Mouse (Mus musculus) lung, postnatal 0 days (tissue): ENCODE results near the gene Nln. TPM values are rescaled to one million over a fixed set of nuclear protein-coding genes. Genes with fewer than 3 reads are reported as not detected.

ENCODE experiments used
- ATAC-seq: fragments of 200-750 bp; cut with Nextera tagmentation; 2 replicates; pipeline ENCODE4 v1.8.0; 2017; ENCODE audit warnings: moderate library complexity
- DNase-seq: peaks from one replicate; pipeline ENCODE4 v3.0.0-alpha.2; 2016; ENCODE audit warnings: low spot score
- H3K27ac ChIP-seq: fragments of 300-500 bp; sonication (generic); 2 replicates; pipeline ENCODE4 v1.5.1; 2014; ENCODE audit warnings: antibody characterized with exemption, mild to moderate bottlenecking, low read length, mixed read lengths
- H3K27me3 ChIP-seq: fragments of 300-500 bp; sonication (generic); replicated peaks from 2 replicates; pipeline ENCODE4 v1.6.1; 2014; ENCODE audit warnings: low read length, mixed read lengths; ENCODE audit not compliant: insufficient read depth
- H3K36me3 ChIP-seq: fragments of 300-500 bp; sonication (generic); 2 replicates; pipeline ENCODE4 v1.6.1; 2014; ENCODE audit warnings: low read length, mixed read lengths; ENCODE audit not compliant: insufficient read depth
- H3K4me1 ChIP-seq: fragments of 300-500 bp; sonication (generic); 2 replicates; pipeline ENCODE4 v1.6.1; 2014; ENCODE audit warnings: antibody characterized with exemption, low read depth, low read length, mixed read lengths; ENCODE audit not compliant: insufficient read depth
- H3K4me2 ChIP-seq: fragments of 300-500 bp; sonication (generic); replicated peaks from 2 replicates; pipeline ENCODE4 v1.6.1; 2014; ENCODE audit warnings: low read depth, mild to moderate bottlenecking, low read length, moderate library complexity, mixed read lengths
- H3K4me3 ChIP-seq: fragments of 300-500 bp; sonication (generic); 2 replicates; pipeline ENCODE4 v1.5.1; 2014; ENCODE audit warnings: low read depth, low read length
- H3K9ac ChIP-seq: fragments of 300-500 bp; sonication (generic); replicated peaks from 2 replicates; pipeline ENCODE4 v1.6.1; 2014; ENCODE audit warnings: low read depth, mild to moderate bottlenecking
- H3K9me3 ChIP-seq: fragments of 300-500 bp; sonication (generic); 2 replicates; pipeline ENCODE4 v1.6.1; 2016; ENCODE audit warnings: low read length, mixed read lengths
- CTCF ChIP-seq: IDR thresholded peaks from 2 replicates; pipeline ENCODE4 v1.5.1; 2016; ENCODE audit warnings: antibody characterized with exemption, mild to moderate bottlenecking
- EP300 ChIP-seq: IDR thresholded peaks from 2 replicates; pipeline ENCODE4 v1.6.1; 2016; ENCODE audit warnings: antibody characterized with exemption, mild to moderate bottlenecking, control low read depth
- WGBS: fragments of 180-500 bp; shearing (Covaris S2); extraction: QIAGEN DNeasy Blood & Tissue Kit; methylation state at CpG from one replicate; pipeline ENCODE4 v1.1.7; 2014; 5-methylcytosine and 5-hydroxymethylcytosine counted together
- polyA plus RNA-seq: library from polyadenylated mRNA; unstranded; fragments of >200 nt; fragmentation: Nextera tagmentation; extraction: Ambion mirVana; gene quantifications from 2 replicates; pipeline ENCODE4 v1.2.1, GENCODE M21; 2015

Nln gene
- polyA plus RNA-seq, 1 experiment from 2014 or later: 13.0 TPM

DNA sequence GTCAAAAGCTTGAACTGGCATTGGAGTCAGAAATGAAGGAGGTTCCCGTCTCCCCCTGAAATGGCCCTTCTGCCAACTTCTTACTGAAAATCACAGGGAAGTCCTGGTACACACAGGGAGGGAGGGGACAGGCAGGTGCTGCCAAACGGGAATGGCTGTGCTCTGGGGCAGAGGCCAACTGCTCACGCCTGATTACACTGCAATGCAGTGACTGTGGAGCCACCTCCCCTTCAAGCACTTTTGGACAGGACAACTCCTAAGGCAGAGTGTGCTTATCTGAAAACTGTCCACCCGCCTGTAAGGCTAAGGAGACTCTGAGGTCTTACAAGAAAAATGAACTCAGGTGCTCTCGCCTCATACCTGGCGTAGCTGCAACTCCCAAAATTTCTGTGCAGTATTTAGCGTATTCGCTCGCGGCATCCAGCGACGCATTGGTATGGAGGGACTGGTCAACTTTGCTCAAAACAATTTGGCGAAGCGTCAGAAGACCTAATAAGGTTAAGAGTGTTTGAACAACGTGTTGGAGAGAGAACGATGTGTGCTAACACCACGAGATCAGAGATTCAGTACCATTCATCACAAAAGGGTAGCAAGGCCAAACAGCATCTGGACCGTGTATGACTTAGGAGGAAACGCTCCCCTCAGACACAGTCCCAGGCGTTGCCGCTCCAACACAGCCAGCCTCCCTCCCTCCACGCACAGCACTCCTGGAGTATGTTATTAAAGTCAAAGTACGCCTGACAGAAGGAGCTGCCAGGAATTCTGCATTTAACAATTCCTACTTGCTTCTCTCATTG, 72.7 kb downstream of the Nln start:
- 38% methylated on average over 23 of the region's 23 CpGs for WGBS
- TF ChIP-seq EP300 (peak; percentile 80), CTCF (no peak)
- H3K4me2 ChIP-seq: peak overlapping the region; percentile 29
- H3K9me3 ChIP-seq: no peaks in the 10 kb centered on the region
- H3K27ac ChIP-seq: peak overlapping the region; percentile 90
- ATAC-seq: peak; percentile 83
- peak; percentile 89 for DNase-seq
- no peaks in the 10 kb centered on the region for H3K27me3 ChIP-seq
- no peak overlapping the region for H3K4me3 ChIP-seq
- H3K4me1 ChIP-seq: peaks cover 34% of the 10 kb centered on the region; the same call in 1 of the 2 replicates
- H3K36me3 ChIP-seq: no peaks in the 10 kb centered on the region
- no peak overlapping the region for H3K9ac ChIP-seq

DNA sequence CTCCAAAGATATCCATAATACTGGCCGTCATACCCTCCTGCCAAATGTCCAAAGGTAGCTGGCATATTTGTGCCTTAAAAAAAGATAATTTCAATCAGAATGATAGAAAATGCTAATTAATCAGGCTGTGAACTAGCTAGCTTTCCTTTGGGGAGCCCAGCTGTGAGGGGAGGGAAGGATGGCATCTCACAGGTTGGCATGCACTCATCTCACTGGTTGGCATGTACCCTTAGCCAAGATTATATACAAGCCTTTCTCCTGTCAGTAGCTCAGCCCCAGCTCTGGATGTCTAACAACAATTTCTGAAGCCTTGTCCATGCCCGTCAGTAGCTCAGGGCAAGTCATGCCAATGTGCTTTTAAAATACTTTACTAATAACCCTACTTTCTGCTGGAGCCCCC, 73.8 kb downstream of the Nln start:
- H3K27ac ChIP-seq: peak overlapping the region; percentile 90
- H3K4me2 ChIP-seq: no peak overlapping the region
- WGBS: 82% methylated on average over 2 of the region's 2 CpGs
- H3K36me3 ChIP-seq: no peaks in the 10 kb centered on the region
- TF ChIP-seq CTCF (no peak), EP300 (no peak)
- no peak overlapping the region for H3K4me3 ChIP-seq
- H3K9me3 ChIP-seq: no peaks in the 10 kb centered on the region
- H3K4me1 ChIP-seq: peaks cover 34% of the 10 kb centered on the region; the same call in 1 of the 2 replicates
- H3K9ac ChIP-seq: no peak overlapping the region
- no peaks in the 10 kb centered on the region for H3K27me3 ChIP-seq
- no peak for ATAC-seq
- no peak for DNase-seq

DNA sequence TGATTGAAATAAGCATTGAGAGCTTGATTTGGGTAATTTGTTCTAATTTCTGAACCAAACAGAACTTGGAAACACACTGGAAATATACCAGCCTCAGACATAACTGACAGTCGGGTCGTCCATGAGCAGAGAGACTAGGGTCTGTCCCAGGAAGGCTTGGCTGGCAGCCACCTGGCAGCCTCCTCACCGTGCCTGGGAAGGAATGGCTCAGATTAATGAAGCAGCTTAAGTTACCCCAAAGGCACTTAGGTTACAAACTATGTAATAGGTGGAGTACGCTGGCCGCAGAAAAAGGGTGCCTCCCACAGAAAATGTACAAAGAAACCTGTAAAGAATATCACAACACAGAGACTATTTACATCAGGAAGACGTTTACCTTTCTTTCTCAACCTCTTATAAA, 74.6 kb downstream of the Nln start:
- H3K4me2 ChIP-seq: no peak overlapping the region
- H3K4me1 ChIP-seq: peaks cover 34% of the 10 kb centered on the region; the same call in 1 of the 2 replicates
- TF ChIP-seq CTCF: no peak
- TF ChIP-seq EP300: no peak
- no peaks in the 10 kb centered on the region for H3K9me3 ChIP-seq
- H3K27me3 ChIP-seq: no peaks in the 10 kb centered on the region
- H3K9ac ChIP-seq: no peak overlapping the region
- ATAC-seq (no peak), DNase-seq (peak; percentile 53)
- H3K27ac ChIP-seq: peak overlapping the region; percentile 54; the same call in 1 of the 2 replicates
- 25% methylated on average over 6 of the region's 6 CpGs for WGBS
- no peaks in the 10 kb centered on the region for H3K36me3 ChIP-seq
- no peak overlapping the region for H3K4me3 ChIP-seq

DNA sequence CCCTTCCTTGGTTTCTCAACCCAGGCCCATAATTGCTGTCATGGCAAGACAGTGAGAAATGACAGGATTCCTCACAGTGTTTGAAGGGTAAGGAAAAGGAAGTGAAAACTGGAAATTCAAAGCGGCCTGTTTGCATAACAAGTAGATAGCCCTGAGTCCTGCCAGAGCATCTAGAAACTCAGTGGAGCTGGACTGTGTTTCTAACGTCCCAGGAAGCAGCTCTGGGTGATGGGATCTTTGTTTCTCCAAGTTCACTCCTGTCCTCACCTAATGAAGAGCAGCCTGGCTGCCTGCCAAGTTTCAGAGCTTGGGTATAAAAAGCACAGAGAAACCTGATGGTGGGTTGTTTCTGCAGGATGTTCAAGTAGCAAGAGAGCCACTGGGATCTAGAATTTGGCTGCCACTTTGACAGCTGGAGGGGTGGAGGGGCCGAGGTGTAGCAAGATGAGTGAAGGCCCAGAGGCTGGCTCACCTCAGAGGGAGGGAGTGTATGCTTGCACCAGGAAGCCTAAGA, 76.7 kb downstream of the Nln start:
- TF ChIP-seq EP300 (no peak), CTCF (no peak)
- ATAC-seq: no peak
- Histone ChIP-seq H3K4me1 (peaks cover 21% of the 10 kb centered on the region; the same call in 1 of the 2 replicates), H3K27ac (peak overlapping the region; percentile 65), H3K9ac (no peak overlapping the region), H3K27me3 (no peaks in the 10 kb centered on the region), H3K4me3 (no peak overlapping the region), H3K9me3 (no peaks in the 10 kb centered on the region), H3K4me2 (no peak overlapping the region), H3K36me3 (no peaks in the 10 kb centered on the region)
- WGBS: 3% methylated on average over 3 of the region's 3 CpGs
- DNase-seq: peak; percentile 56

DNA sequence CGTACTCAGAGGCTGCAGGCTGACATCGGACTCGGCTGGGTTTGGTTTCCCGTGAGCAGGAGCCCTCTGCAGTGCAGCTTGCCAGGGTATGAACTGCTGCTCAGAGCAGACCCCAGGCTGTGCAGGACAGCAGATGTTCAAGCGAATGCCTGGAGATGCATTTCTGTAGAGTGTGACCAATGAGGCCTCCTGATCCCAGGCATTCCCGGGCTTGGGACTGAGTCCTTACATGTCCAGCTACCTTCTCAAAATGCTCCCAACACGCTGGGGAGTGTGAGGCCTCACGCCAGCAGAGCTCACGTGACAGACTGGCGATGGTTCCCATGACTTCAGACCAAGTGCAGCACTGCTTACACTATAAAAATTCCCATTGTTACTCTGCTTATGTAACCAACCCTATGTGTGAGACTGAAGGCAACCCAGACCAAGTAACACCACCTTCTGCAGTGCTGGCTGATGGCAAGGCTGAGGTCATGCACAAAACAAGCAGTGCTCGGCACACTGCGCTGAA, 77.5 kb downstream of the Nln start:
- Histone ChIP-seq H3K36me3 (no peaks in the 10 kb centered on the region), H3K9me3 (no peaks in the 10 kb centered on the region), H3K4me3 (no peak overlapping the region), H3K27me3 (no peaks in the 10 kb centered on the region), H3K4me1 (peaks cover 16% of the 10 kb centered on the region; the same call in 1 of the 2 replicates), H3K9ac (no peak overlapping the region), H3K4me2 (no peak overlapping the region), H3K27ac (no peak overlapping the region)
- TF ChIP-seq EP300: no peak
- TF ChIP-seq CTCF: no peak
- 38% methylated on average over 12 of the region's 12 CpGs for WGBS
- ATAC-seq (peak; percentile 25), DNase-seq (peak; percentile 69)

DNA sequence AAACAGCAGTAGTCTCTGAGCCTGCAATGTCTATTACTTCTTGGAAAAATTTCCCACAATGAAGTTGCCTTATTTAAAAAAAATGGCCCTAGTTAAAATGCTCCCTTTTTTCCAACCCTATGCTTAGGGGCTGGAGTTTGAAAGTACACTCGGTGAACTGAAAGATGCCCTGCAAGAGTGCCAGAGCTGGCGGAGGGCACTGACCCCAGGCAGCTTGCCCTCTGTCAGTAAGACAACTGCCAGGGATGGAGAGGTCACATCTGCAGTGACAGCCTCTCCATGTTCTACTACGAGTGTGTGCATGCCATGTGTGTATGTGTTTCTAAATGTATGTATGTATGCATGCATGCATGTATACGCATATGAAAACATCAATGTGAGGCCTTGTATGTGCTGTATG, 78.5 kb downstream of the Nln start:
- Histone ChIP-seq H3K9ac (no peak overlapping the region), H3K27me3 (no peaks in the 10 kb centered on the region), H3K4me2 (no peak overlapping the region), H3K4me3 (no peak overlapping the region), H3K4me1 (peaks cover 15% of the 10 kb centered on the region; the same call in 1 of the 2 replicates), H3K9me3 (no peaks in the 10 kb centered on the region), H3K27ac (no peak overlapping the region), H3K36me3 (no peaks in the 10 kb centered on the region)
- ATAC-seq (no peak), DNase-seq (no peak)
- TF ChIP-seq CTCF (no peak), EP300 (no peak)
- WGBS: 94% methylated on average over 4 of the region's 4 CpGs
